Mouse (Mus musculus) small intestine, adult 2 months (tissue): ENCODE data around the gene Kxd1. TPM values are rescaled to one million over a fixed set of nuclear protein-coding genes. Genes with fewer than 3 reads are reported as not detected.

Experiments
- H3K27ac ChIP-seq: fragments of 200-500 bp; 2 replicates; pipeline ENCODE4 v1.5.1; 2012; ENCODE audit warnings: low read depth, low read length, control low read depth, inconsistent platforms; ENCODE audit not compliant: insufficient read depth
- H3K27me3 ChIP-seq: fragments of 200-500 bp; 2 replicates; pipeline ENCODE4 v1.6.1; 2012; ENCODE audit warnings: mild to moderate bottlenecking, moderate library complexity, low read length, inconsistent platforms; ENCODE audit not compliant: control insufficient read depth, insufficient read depth
- H3K36me3 ChIP-seq: fragments of 200-500 bp; 2 replicates; pipeline ENCODE4 v1.6.1; 2012; ENCODE audit warnings: mild to moderate bottlenecking, low read length, control low read depth, inconsistent platforms; ENCODE audit not compliant: control insufficient read depth, insufficient read depth
- H3K4me1 ChIP-seq: fragments of 200-500 bp; 2 replicates; pipeline ENCODE4 v1.6.1; 2012; ENCODE audit warnings: low read length, inconsistent platforms, mixed read lengths; ENCODE audit not compliant: control insufficient read depth, insufficient read depth, insufficient read length
- H3K4me3 ChIP-seq: fragments of 200-500 bp; 2 replicates; pipeline ENCODE4 v1.5.1; 2012; ENCODE audit warnings: low read depth, mild to moderate bottlenecking, control low read depth, inconsistent platforms, low read length, moderate library complexity
- CTCF ChIP-seq: fragments of 200-500 bp; IDR thresholded peaks from 2 replicates; pipeline ENCODE4 v1.5.1; 2012; ENCODE audit warnings: low read depth, mild to moderate bottlenecking, control low read depth, inconsistent platforms, low read length, moderate library complexity, mixed read lengths; ENCODE audit not compliant: insufficient replicate concordance, insufficient read length; ENCODE audit errors: extremely low read depth
- POLR2A ChIP-seq: fragments of 200-500 bp; IDR thresholded peaks from 2 replicates; pipeline ENCODE4 v1.6.1; 2012; ENCODE audit warnings: low read depth, mild to moderate bottlenecking, control low read depth, inconsistent platforms, low read length, moderate library complexity
- WGBS: fragments of 180-500 bp; shearing (Covaris S2); methylation state at CpG from one replicate; pipeline ENCODE4 v1.1.7; 2018; 5-methylcytosine and 5-hydroxymethylcytosine counted together
- polyA plus RNA-seq: library from polyadenylated mRNA; depleted of rRNA; stranded (reverse); fragments of >200 nt; gene quantifications from 2 replicates; pipeline ENCODE4 v1.2.3, GENCODE M21; 2012

Kxd1 gene
- polyA plus RNA-seq, 1 experiment, result 64.4 TPM

DNA sequence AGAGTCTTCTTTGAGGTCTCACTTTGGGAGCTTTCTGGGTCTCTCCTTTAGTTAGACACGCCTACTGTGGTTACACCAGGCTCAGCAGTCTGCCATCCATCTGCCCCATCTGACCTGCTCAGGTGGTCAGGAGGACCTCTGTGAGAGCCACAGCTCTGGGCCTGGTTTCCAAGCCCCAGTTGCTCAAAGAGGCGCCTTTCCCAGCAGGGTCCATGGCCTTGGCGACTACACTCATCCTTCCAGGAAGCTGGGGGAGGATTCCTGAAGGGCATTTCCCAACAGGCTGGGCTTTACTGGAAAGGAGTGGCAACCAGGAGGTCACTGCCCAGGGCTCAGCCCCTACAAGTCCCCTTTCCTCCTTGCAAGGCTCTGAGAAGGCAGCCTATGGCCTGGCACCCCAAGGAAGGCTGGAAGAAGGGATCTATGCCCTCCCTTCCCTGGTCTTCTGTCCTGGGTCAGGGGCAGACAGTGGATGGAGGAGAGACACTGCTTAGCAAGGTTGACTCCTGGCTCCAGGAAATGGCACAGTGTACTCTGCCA, 37.0 kb upstream of the Kxd1 start:
- 63% methylated on average over 3 of the region's 3 CpGs for WGBS
- peak overlapping the region; percentile 12; the same call in 1 of the 2 replicates for H3K27ac ChIP-seq
- peaks cover 56% of the 10 kb centered on the region for H3K4me1 ChIP-seq
- TF ChIP-seq CTCF (no peak), POLR2A (no peak)
- no peaks in the 10 kb centered on the region; the same call in 1 of the 2 replicates for H3K36me3 ChIP-seq
- no peak overlapping the region for H3K4me3 ChIP-seq
- no peaks in the 10 kb centered on the region for H3K27me3 ChIP-seq

DNA sequence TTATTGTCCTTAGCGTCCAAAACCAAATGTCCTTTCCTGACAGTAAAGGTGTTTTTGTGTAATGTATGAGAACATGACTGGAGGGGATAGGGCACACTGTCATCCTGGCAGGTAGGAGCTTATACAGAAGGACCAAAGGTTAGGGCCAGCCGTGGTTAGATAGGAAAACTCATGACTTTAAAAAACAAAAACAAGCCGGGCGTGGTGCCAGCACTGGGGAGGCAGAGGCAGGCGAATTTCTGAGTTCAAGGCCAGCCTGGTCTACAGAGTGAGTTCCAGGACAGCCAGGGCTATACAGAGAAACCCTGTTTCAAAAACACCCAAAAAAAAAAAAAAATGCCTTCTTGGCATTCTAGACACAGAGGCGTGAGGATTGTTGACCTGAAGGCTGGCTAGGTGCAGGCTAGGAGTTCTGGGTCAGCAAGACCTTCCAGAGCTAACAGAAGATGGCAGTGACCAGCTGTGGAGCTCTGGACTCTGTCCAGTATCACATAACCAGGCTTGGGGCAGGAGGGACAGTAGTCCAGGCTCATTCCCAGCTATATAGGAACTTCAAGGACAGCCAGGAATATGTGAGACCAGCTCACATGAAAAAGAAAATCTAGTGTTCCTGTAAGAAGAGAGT, 36.1 kb upstream of the Kxd1 start:
- no peaks in the 10 kb centered on the region for H3K27me3 ChIP-seq
- H3K4me3 ChIP-seq, result no peak overlapping the region
- WGBS, result 79% methylated on average over 6 of the region's 6 CpGs
- no peaks in the 10 kb centered on the region for H3K36me3 ChIP-seq
- H3K4me1 ChIP-seq, result peaks cover 57% of the 10 kb centered on the region
- H3K27ac ChIP-seq, result no peak overlapping the region
- TF ChIP-seq POLR2A, result no peak
- TF ChIP-seq CTCF, result no peak

DNA sequence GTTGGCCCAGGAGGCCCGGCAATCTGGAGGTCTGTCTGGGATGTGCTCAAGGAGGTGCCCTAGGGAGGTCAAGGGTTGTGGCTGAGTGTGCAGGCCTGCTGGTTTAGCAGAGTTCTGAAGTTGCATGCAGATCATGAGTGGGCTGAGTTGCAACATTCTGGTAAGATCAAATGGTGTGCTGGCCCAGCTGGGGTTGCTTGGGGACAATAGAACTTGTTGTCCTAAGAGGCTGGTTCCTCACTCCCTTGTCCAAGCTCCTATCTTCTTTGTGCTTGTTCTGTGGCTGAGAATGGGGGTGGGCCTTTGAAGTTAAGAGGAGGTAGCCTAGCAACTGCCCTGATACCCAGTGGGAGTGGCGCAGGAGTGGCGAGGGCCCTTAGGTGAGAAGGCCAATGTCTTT, 35.0 kb upstream of the Kxd1 start:
- Histone ChIP-seq H3K27ac (no peak overlapping the region), H3K4me1 (peaks cover 57% of the 10 kb centered on the region), H3K27me3 (no peaks in the 10 kb centered on the region), H3K36me3 (no peaks in the 10 kb centered on the region), H3K4me3 (no peak overlapping the region)
- no peak for TF ChIP-seq POLR2A
- no peak for TF ChIP-seq CTCF
- WGBS, result 56% methylated on average over 3 of the region's 3 CpGs

DNA sequence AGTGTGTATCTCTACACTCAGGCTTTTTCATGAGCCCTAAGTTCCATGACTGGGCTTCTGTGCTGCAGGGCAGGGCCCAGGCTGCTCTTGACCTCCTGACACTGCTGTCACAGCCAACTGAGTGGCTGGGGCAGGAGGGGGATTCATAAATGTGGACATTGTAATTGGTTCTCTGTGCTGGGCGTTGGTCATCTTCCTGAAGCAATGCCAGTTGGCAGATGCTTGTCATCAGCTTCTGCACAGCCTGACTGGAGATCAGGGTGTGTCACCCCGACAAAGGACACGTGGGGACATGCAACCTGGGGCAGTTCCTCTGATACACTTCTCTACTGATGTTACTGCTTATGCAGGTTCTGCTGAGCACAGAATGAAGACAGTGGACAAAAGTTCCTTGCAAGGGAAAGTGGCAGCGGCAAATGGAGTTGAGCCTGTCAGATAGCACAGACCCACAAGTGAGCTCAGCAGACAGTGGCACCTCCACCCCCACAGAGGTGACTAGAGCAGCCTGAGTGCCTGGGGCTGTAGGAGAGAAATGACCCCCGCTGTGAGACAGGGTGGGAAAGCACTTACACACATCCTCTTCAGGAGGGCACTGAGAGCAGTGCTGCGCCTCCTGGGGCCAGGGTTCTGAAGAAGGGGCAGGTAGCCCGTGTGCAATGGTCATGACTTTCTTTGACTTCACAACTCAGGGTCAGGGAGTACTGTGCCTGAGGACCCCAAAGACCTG, 34.2 kb upstream of the Kxd1 start:
- peaks cover 57% of the 10 kb centered on the region for H3K4me1 ChIP-seq
- H3K27ac ChIP-seq, result peak overlapping the region; percentile 74
- H3K27me3 ChIP-seq, result no peaks in the 10 kb centered on the region
- no peak overlapping the region for H3K4me3 ChIP-seq
- 48% methylated on average over 7 of the region's 7 CpGs for WGBS
- H3K36me3 ChIP-seq, result no peaks in the 10 kb centered on the region
- TF ChIP-seq CTCF (no peak), POLR2A (0 out of 2 replicates have a peak, but pooled peaks have one; percentile 9)

DNA sequence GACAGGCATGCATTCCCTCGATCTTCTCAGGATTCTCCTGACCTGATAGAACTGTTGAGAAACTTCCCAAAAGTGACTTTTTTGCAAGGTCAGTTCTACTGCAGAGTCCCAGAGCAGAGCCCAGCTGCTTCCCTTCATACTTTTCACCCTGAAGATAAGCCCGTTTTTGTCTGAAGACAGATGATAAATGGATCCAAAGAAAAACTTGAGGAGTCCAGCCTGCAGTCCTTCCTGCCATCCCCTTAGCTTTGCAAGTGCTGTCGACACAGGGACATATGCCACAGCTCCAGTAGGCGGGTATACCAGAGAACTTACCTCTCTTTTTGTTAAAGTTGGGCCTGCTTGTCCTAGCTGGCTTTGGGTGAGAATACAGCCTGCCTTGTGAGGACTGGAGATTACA, 33.6 kb upstream of the Kxd1 start:
- H3K36me3 ChIP-seq, result no peaks in the 10 kb centered on the region
- H3K4me3 ChIP-seq, result no peak overlapping the region
- H3K27ac ChIP-seq, result peak overlapping the region; percentile 74
- WGBS, result 54% methylated on average over 4 of the region's 4 CpGs
- H3K4me1 ChIP-seq, result peaks cover 54% of the 10 kb centered on the region
- no peak for TF ChIP-seq POLR2A
- no peak for TF ChIP-seq CTCF
- H3K27me3 ChIP-seq, result no peaks in the 10 kb centered on the region

DNA sequence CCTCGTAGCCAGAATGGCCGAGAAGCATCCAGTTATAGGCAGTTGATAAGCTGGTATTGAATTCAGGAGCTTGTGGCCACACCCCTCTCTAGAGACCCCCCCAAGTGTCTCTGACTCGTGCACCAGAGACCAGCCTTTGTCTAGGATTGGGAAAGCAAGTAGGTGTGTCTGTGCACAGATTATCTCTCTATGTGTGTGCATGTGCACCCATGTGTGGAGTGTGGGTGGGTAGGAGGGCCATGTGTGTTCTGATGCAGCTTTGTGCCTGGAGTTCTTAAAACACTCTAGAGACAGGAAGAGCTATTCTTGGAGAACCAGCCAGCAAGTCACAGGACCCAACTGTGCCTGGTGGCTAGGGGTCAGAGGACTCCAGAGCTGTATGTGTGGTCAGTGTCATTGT, 32.8 kb upstream of the Kxd1 start:
- no peaks in the 10 kb centered on the region for H3K36me3 ChIP-seq
- TF ChIP-seq CTCF (no peak), POLR2A (no peak)
- H3K27me3 ChIP-seq, result no peaks in the 10 kb centered on the region
- WGBS, result 59% methylated on average over 3 of the region's 3 CpGs
- no peak overlapping the region for H3K4me3 ChIP-seq
- H3K4me1 ChIP-seq, result peaks cover 52% of the 10 kb centered on the region
- no peak overlapping the region for H3K27ac ChIP-seq

DNA sequence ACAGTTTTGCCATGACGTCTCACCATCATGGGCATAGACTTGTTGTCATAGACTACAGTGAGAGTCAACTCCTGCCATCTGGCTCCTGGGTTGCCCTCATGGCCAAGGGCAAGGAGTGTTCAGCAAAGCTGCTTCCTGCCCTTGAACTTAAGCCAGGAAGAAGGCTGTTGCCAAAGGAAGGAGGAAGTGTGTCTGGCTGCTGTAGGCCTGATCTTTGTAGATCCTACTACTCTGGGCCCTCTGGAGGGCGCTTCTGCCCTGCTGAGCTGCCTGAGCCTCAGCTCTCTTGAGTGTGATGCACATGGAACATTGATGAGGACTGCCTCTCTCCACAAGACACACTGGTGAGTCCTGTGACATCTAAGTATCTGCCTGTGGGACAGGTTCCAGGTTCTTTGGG, 32.3 kb upstream of the Kxd1 start:
- H3K36me3 ChIP-seq, result no peaks in the 10 kb centered on the region
- H3K27ac ChIP-seq, result peak overlapping the region; percentile 28
- 22% methylated on average over 2 of the region's 2 CpGs for WGBS
- peaks cover 51% of the 10 kb centered on the region for H3K4me1 ChIP-seq
- TF ChIP-seq POLR2A (no peak), CTCF (peak; percentile 56; the same call in 1 of the 2 replicates)
- no peak overlapping the region for H3K4me3 ChIP-seq
- no peaks in the 10 kb centered on the region for H3K27me3 ChIP-seq
